Mouse (Mus musculus) adrenal gland, postnatal 14 days (tissue): ENCODE results near the gene Zcchc7. TPM values are rescaled to one million over a fixed set of nuclear protein-coding genes. Genes with fewer than 3 reads are reported as not detected.
"Not testable (repeated sequence)": the region's sequence is repeated elsewhere in the genome, so short reads cannot be mapped to it uniquely, and the experiment has no call there.

Experiments used
- DNase-seq: peaks from one replicate; pipeline ENCODE4 v3.0.0; 2021; ENCODE audit warnings: mixed read lengths
- total RNA-seq: library from RNA; stranded (reverse); gene quantifications from 2 replicates; pipeline ENCODE4 v1.2.3, GENCODE M21; 2021

The Zcchc7 gene
- total RNA-seq, 1 experiment from 2014 or later = 46.8 TPM

DNA sequence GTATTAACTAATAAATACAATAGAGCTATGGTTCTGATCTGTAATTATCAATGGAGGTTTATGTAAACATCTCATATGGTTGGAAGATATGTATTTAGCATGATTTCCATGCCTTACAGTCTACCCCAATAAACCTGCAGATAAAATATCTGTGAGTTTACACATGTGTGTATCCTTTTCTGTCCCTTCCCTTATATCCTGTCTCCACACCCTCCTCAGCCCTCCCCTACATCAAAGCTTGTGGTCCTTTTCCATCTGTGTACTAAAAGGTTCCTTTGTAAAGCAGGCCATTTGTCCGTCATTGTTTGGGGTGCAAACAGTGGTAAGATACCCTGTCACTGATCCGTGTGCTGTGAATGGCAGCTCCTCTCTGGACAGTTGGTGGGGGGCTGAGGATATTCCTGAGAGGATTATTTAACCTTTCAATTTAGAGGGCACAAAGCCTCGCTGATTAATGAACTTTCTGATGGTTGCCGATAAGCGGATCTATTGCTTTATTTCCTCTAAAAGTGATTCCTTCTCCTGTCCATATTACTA is 161.7 kb downstream of the Zcchc7 start:
- no peak for DNase-seq

GRCm38 (mm10) chr4:44917907-44918306 is 162.2 kb downstream of the Zcchc7 start:
- no peak for DNase-seq

- DNase-seq = no peak
Measured at GRCm38 (mm10) chr4:44920831-44921230, 165.2 kb downstream of the Zcchc7 start.

GRCm38 (mm10) chr4:44922466-44923128 is 166.9 kb downstream of the Zcchc7 start:
- no peak for DNase-seq

- DNase-seq = no peak
Measured at GRCm38 (mm10) chr4:44923129-44923481, 167.4 kb downstream of the Zcchc7 start.

GRCm38 (mm10) chr4:44927934-44928333 is 172.3 kb downstream of the Zcchc7 start:
- DNase-seq = no peak

- DNase-seq = no peak
Measured at GRCm38 (mm10) chr4:44928790-44929189, 173.1 kb downstream of the Zcchc7 start.

DNA sequence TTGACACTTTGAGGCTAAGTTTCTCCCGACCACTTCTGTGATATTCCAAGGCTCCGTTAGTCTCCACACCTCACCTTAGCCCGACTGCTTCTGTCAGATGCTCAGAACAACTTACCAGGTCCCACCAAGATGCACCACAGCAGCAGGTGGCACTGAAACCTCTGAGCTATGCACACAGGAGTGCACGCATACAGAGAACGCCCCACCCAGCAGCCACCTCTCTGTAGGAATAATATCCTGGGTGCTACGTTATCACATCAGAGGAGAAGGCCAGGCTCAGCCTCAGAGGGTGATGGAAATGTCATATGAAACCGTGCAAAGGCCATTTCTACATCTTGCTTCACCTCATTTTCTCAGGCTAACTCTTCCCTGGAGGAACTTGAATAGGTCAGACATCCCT is 174.7 kb downstream of the Zcchc7 start:
- no peak for DNase-seq

- DNase-seq = no peak
Measured at GRCm38 (mm10) chr4:44931732-44932131, 176.1 kb downstream of the Zcchc7 start.

- no peak for DNase-seq
Measured at GRCm38 (mm10) chr4:44938359-44939340, 183.0 kb downstream of the Zcchc7 start.

DNA sequence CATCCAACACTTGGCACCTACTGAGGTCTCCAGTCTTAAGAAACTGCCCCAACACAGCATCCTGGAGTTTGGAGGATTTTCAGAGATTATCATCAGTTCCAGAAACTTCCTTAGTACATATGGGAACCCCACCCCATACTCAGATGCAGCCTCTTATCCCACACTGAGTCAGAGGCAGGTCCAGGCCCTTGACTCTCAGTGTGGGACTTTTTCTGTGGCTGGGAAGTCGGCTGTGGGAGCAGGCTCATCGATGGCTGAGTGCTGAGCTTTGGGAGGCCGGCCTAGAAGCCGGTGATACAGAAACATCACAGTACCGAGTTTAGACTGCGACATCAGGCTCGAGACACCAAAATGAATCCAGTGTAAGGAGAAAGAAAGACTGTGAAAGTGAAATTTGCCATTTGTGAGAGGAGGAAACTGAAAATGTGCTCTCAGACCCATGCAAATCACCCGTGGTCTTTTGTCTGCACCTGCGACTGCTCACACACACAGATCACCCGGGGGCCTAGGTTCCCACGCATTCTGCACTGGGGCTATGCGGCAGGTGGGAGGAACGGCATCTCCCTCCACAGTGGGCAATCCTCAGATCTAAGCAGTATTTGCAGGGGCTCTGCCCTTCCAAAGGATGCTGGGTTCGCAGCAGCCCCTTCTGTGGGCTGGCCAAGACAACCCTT is 184.0 kb downstream of the Zcchc7 start:
- no peak for DNase-seq

GRCm38 (mm10) chr4:44940286-44940685 is 184.6 kb downstream of the Zcchc7 start:
- DNase-seq = no peak

- no peak for DNase-seq
Measured at GRCm38 (mm10) chr4:44942237-44942636, 186.6 kb downstream of the Zcchc7 start.

DNA sequence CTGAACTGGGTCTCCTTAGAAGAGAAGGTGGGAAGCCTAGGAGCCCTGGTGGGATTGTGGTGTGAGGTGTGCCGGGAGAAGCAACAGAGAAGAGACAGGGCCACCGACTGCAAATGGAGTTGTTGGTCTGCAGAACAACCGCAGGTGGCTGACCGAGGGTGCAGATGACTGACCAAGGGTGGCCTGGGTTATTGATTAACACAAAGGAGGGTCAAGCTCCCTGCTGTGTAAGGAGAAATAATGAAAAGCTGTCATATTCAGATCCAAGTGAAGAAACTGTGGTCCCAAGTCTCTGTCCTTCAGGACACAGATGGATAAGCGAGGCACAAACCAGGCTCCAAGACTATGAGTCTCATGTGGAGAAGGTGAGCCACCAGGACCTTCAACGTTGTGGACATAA is 187.8 kb downstream of the Zcchc7 start:
- no peak for DNase-seq

- DNase-seq = no peak
Measured at GRCm38 (mm10) chr4:44944426-44945075, 188.9 kb downstream of the Zcchc7 start.

- not testable (repeated sequence) for DNase-seq
Measured at GRCm38 (mm10) chr4:44946126-44946525, 190.4 kb downstream of the Zcchc7 start.

DNA sequence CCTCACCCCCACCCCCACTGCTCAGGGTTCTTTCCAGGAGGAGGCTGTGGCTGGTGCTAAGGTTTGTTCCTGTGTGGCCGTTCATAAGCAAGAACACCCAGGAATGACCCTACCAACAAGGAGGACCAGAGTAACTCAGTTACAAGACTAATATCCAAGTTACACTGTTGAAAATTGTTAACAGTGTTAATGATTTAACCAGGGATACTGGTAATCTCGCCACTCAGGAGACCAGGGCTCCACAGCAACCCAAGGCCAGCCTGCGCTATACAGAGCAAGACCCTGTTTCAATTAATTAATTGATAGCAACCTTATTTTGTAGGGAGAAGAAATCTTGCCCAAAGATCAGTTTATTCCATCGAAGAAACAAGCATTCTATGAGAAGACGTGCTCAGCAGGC is 191.8 kb downstream of the Zcchc7 start:
- no peak for DNase-seq

DNA sequence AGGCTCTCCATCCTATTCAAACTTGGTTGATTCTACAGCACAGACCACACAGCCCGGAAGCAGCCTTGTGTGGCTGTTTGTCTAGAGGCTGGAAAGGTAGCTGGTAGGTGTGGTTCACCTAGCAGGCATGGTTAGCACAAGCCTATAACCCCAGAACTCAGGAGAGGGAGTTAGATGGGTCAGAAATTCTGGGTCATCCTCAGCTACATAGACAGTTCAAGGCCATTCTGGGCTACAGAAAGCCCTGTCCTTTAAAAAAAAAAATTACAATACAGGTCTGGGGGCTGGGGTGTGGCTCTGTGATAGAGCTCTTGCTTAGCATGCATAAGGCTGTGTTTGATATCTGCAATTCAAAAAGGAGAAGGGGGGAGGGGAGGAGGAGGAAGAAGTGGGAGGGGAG is 192.6 kb downstream of the Zcchc7 start:
- no peak for DNase-seq

DNA sequence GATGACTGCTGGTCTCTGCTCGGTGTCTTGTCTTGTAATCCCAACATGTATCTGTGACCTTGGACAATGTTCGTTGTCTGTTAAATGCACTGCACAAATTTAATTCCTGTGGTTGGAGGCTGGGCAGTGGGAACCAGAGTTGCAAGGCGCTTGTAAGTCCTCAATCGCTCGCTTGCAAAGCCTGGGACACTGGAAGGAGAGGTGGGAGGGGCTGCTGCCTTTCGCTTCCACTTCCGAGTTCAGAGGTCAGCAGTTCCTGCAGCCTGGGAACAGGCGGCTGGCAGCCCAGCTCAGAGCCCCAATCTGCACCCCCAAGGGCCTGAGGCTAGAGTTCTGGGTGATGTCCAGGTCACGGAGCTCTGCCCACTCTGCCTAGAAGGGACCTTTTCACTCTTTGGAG is 197.4 kb downstream of the Zcchc7 start:
- DNase-seq = no peak

DNA sequence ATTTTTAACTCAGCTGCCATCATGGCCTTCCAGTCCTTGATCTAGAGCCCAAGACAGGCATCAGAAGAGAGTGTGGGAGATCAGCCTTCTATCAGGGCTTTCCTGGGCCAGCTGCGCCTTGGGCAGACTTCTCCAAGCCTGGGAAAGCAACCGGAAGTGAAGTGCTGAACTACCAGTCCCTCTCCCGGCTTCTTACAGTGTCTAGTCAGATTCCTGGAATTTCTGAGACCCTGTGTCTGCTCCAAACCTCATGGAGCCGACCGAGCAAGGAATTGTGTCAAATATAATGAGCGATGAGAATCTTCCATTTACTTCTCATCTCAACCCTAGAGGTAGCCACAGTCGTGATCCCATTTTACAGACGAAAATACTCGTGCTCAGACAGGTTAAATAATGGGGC is 203.1 kb downstream of the Zcchc7 start:
- no peak for DNase-seq

DNA sequence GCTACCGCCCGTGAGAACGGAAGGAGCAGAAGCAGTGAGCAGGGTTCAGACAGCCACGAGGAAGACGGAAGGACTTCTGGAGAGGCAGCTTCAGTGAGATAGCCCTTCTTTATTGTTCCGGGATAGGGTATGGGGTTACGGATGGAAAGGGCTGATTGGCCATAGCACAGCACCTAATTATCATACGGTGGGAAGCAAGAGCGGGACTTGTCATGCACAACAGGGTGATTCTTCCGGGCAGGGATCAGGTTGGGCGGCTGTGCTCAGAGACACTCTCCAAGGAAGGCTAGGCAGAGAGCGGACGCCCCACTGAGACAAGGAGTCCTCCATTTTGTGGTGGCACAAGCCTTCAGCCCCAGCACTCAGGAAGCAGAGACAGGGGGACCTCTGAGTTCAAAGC is 203.5 kb downstream of the Zcchc7 start:
- no peak for DNase-seq

GRCm38 (mm10) chr4:44963156-44963555 is 207.5 kb downstream of the Zcchc7 start:
- no peak for DNase-seq
